Mouse (Mus musculus) forebrain, embryonic 12.5 days (tissue): ENCODE results near the gene Glg1. TPM values are rescaled to one million over a fixed set of nuclear protein-coding genes. Genes with fewer than 3 reads are reported as not detected.
"Not testable (repeated sequence)": the region's sequence is repeated elsewhere in the genome, so short reads cannot be mapped to it uniquely, and the experiment has no call there.

Experiments used
- ATAC-seq: fragments of 200-750 bp; cut with Nextera tagmentation; 2 replicates; pipeline ENCODE4 v1.8.0; 2017; ENCODE audit warnings: moderate TSS enrichment; ENCODE audit not compliant: low FRiP score
- H3K27ac ChIP-seq: fragments of 300-500 bp; sonication (generic); 2 replicates; pipeline ENCODE4 v1.5.1; 2016; ENCODE audit warnings: mild to moderate bottlenecking
- H3K27me3 ChIP-seq: fragments of 300-500 bp; sonication (generic); 2 replicates; pipeline ENCODE4 v1.6.1; 2016; ENCODE audit warnings: mild to moderate bottlenecking
- H3K36me3 ChIP-seq: fragments of 300-500 bp; sonication (generic); replicated peaks from 2 replicates; pipeline ENCODE4 v1.6.1; 2016; ENCODE audit warnings: mild to moderate bottlenecking
- H3K4me1 ChIP-seq: fragments of 300-500 bp; sonication (generic); 2 replicates; pipeline ENCODE4 v1.6.1; 2016
- H3K4me2 ChIP-seq: fragments of 300-500 bp; sonication (generic); 2 replicates; pipeline ENCODE4 v1.6.1; 2016; ENCODE audit warnings: mild to moderate bottlenecking, moderate library complexity
- H3K4me3 ChIP-seq: fragments of 300-500 bp; sonication (generic); replicated peaks from 2 replicates; pipeline ENCODE4 v1.5.1; 2016; ENCODE audit warnings: mild to moderate bottlenecking
- H3K9ac ChIP-seq: fragments of 300-500 bp; sonication (generic); 2 replicates; pipeline ENCODE4 v1.6.1; 2016; ENCODE audit warnings: mild to moderate bottlenecking
- H3K9me3 ChIP-seq: fragments of 300-500 bp; sonication (generic); 2 replicates; pipeline ENCODE4 v1.6.1; 2016
- WGBS: fragments of 180-500 bp; shearing (Covaris S2); methylation state at CpG from one replicate; pipeline ENCODE4 v1.1.7; 2016; 5-methylcytosine and 5-hydroxymethylcytosine counted together
- polyA plus RNA-seq: library from polyadenylated mRNA; unstranded; fragments of >200 nt; fragmentation: Nextera tagmentation; extraction: Ambion mirVana; gene quantifications from 2 replicates; pipeline ENCODE4 v1.2.1, GENCODE M21; 2016

Gene Glg1
- polyA plus RNA-seq = 83.6 and 89.6 TPM in 2 replicates

- peaks cover 10% of the 10 kb centered on the region; the same call in 1 of the 2 replicates for H3K36me3 ChIP-seq
- H3K9me3 ChIP-seq = no peaks in the 10 kb centered on the region
- H3K4me3 ChIP-seq = peak within 1 kb of the TSS; percentile 88
- peak within 1 kb of the TSS; percentile 98 for H3K27ac ChIP-seq
- ATAC-seq = peak; percentile 94
- H3K27me3 ChIP-seq = 0 out of 2 replicates have a peak, but pooled peaks cover 4% of the 10 kb centered on the region
- peak within 1 kb of the TSS; percentile 93 for H3K9ac ChIP-seq
- H3K4me1 ChIP-seq = peaks cover 7% of the 10 kb centered on the region
- H3K4me2 ChIP-seq = peak within 1 kb of the TSS; percentile 64
- under 1% methylated on average over 69 of the region's 76 CpGs for WGBS
Measured at GRCm38 (mm10) chr8:111258631-111259407, at the start of gene Glg1. Glg1 (minus strand) TSS chr8:111259216.

- Histone ChIP-seq H3K4me1 (no peaks in the 10 kb centered on the region), H3K36me3 (no peaks in the 10 kb centered on the region), H3K4me3 (no peak overlapping the region), H3K27ac (no peak overlapping the region), H3K27me3 (no peaks in the 10 kb centered on the region), H3K4me2 (no peak overlapping the region), H3K9me3 (no peaks in the 10 kb centered on the region), H3K9ac (no peak overlapping the region)
- ATAC-seq = no peak
- WGBS = 27% methylated on average over 5 of the region's 5 CpGs
Measured at GRCm38 (mm10) chr8:111305031-111305730, 46.2 kb upstream of the Glg1 start.

DNA sequence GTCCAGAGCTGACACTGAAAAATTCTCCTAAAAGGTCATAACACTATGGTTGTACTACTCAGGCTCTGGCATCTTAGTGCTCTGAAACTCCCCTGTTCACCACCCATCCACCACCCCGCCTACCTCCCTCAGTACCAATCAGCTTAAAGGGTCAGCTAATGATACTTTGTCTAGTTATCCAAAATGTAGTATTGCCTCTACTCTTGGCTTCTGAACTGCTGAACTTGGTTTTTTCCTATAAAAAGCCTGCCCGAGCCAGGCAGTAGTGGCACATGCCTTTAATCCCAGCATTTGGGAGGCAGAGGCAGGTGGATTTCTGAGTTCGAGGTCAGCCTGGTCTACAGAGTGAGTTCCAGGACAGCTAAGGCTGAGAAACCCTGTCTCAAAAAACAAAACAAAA, 45.3 kb upstream of the Glg1 start:
- Histone ChIP-seq H3K4me3 (no peak overlapping the region), H3K9ac (no peak overlapping the region), H3K9me3 (no peaks in the 10 kb centered on the region), H3K27me3 (no peaks in the 10 kb centered on the region), H3K36me3 (no peaks in the 10 kb centered on the region), H3K27ac (no peak overlapping the region), H3K4me1 (peaks cover under 1% of the 10 kb centered on the region; the same call in 1 of the 2 replicates), H3K4me2 (no peak overlapping the region)
- ATAC-seq = no peak
- WGBS = 87% methylated on average over 3 of the region's 3 CpGs

- ATAC-seq = not testable (repeated sequence)
- 86% methylated on average over 5 of the region's 5 CpGs for WGBS
Measured at GRCm38 (mm10) chr8:111303076-111303803, 44.2 kb upstream of the Glg1 start.

DNA sequence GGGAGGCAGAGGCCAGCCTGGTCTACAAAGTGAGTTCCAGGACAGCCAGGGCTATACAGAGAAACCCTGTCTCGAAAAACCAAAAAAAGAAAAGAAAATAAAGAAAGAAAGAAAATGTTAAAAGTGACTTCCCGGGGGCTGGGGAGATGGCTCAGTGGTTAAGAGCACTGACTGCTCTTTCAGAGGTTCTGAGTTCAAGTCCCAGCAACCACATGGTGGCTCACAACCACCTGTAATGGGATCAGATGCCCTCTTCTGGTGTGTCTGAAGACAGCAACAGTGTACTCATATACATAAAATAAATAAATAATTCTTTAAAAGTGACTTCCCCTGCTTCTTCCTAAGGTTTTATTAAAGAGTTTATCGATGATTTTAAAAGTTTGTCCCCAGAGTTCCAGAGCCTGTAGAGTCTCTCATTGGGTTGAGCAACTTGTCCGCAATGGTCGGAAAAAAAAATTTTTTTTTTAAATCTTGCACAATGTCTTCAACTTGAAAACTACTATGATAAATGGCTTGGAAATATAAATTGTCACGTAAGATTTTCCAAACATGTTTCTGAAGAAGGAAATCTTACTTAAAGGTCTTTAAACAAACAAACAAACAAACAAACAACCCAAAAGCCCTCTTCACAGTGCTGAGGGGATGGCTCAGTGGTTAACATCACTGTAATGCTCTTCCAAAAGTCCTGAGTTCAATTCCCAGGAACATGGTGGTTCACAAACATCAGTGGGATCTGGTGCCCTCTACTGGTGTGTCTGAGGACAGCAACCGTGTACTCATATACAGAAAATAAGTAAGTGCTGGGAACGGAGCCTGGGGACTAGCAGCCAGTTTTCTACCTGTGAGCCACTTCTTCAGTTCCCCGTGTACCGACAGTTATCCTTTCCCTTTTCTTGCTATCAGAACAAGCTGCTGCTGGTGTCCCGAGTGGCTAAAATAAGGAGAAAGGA, 41.9 kb upstream of the Glg1 start:
- ATAC-seq = no peak
- WGBS = 65% methylated on average over 11 of the region's 11 CpGs
- Histone ChIP-seq H3K9ac (no peak overlapping the region), H3K4me2 (peak overlapping the region; percentile 46), H3K27me3 (no peaks in the 10 kb centered on the region), H3K27ac (peak overlapping the region; percentile 80; the same call in 1 of the 2 replicates), H3K36me3 (peaks cover 12% of the 10 kb centered on the region), H3K4me1 (peaks cover 11% of the 10 kb centered on the region), H3K4me3 (peak overlapping the region; percentile 94), H3K9me3 (no peaks in the 10 kb centered on the region)

More at GRCm38 (mm10) chr8:111303076-111303803, 44.2 kb upstream of the Glg1 start:
- H3K27ac ChIP-seq, H3K9me3 ChIP-seq, H3K4me2 ChIP-seq, H3K4me3 ChIP-seq, H3K4me1 ChIP-seq, H3K9ac ChIP-seq, H3K36me3 ChIP-seq, H3K27me3 ChIP-seq: not testable (repeated sequence)

DNA sequence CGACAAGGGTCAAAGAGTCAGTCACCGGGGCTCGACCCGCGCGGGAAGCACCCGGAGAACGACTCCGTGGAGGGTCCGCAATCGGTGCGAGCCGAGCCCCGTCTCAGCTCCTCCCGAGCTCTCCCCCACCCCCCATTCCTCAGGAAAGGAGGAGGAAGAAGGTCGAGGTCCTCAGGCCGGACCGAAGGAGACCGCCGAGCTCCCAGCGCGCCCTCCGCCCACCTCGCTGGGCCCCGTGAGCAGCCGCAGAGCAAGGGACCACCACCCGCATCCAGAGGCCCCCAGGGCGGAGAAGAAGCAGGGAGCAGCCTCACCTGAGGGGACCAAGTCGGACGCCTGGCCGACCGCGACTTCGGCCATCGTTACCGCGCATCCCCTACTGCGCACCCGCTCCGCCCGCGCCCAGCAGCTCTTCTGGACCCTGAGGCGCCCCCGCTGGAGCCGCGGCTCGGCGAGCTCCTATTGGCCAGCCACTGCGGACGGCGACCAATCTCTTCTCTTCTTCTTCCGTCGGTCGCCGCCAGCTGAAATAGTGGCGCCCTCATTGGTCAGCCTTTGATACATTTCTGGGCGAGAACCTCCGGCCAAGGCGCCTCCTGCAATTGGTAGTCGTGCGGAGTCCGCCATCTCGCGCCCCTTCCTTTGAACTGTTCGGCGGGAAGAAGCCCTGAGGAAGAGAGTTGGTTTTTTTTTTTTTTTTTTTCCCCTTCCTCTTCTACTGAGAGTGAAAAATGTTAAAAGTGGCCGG, 41.0 kb upstream of the Glg1 start, which contains the start of gene Rfwd3:
Rfwd3 (minus strand) TSS at position 402 of the 748 bp plus-strand sequence.
- Histone ChIP-seq H3K27me3 (no peaks in the 10 kb centered on the region), H3K36me3 (peaks cover 19% of the 10 kb centered on the region), H3K9ac (peak within 1 kb of the TSS; percentile 92), H3K4me3 (peak within 1 kb of the TSS; percentile 94), H3K9me3 (no peaks in the 10 kb centered on the region), H3K4me1 (peaks cover 11% of the 10 kb centered on the region), H3K27ac (peak within 1 kb of the TSS; percentile 92), H3K4me2 (peak within 1 kb of the TSS; percentile 67)
- ATAC-seq = peak; percentile 99
- under 1% methylated on average over 67 of the region's 67 CpGs for WGBS

- ATAC-seq = peak; percentile 10; the same call in 1 of the 2 replicates
- peak overlapping the region; percentile 92 for H3K9ac ChIP-seq
- peak overlapping the region; percentile 67 for H3K4me2 ChIP-seq
- H3K27me3 ChIP-seq = no peaks in the 10 kb centered on the region
- peak overlapping the region; percentile 94 for H3K4me3 ChIP-seq
- no peaks in the 10 kb centered on the region for H3K9me3 ChIP-seq
- WGBS = under 1% methylated on average over 28 of the region's 28 CpGs
- H3K4me1 ChIP-seq = peaks cover 11% of the 10 kb centered on the region
- H3K27ac ChIP-seq = peak overlapping the region; percentile 92
- peaks cover 24% of the 10 kb centered on the region for H3K36me3 ChIP-seq
Measured at GRCm38 (mm10) chr8:111299363-111299820, 40.4 kb upstream of the Glg1 start.

DNA sequence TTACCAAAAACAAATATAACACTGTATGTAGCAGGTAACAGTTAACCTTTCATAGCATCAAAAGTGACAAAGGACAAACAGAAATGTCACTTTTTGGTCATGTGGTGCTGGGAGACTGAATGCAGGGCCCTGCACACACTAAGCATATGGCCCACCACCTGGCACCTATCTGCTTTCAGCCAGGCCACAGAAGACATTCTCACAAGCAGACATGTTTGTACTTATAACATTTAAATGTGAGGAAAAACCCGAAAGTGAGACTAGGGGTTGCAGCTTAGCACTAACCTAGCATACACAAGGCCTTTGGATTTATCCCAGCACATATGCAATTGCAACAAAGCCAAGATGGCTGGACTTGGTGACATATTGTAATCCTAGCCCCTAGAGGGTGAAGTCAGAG, 39.0 kb upstream of the Glg1 start:
- Histone ChIP-seq H3K4me2 (peak overlapping the region; percentile 67), H3K4me1 (peaks cover 11% of the 10 kb centered on the region), H3K36me3 (peaks cover 38% of the 10 kb centered on the region), H3K27ac (no peak overlapping the region), H3K9ac (no peak overlapping the region), H3K4me3 (peak overlapping the region; percentile 4; the same call in 1 of the 2 replicates), H3K27me3 (no peaks in the 10 kb centered on the region), H3K9me3 (no peaks in the 10 kb centered on the region)
- 80% methylated on average over 1 of the region's 1 CpGs for WGBS
- no peak for ATAC-seq

DNA sequence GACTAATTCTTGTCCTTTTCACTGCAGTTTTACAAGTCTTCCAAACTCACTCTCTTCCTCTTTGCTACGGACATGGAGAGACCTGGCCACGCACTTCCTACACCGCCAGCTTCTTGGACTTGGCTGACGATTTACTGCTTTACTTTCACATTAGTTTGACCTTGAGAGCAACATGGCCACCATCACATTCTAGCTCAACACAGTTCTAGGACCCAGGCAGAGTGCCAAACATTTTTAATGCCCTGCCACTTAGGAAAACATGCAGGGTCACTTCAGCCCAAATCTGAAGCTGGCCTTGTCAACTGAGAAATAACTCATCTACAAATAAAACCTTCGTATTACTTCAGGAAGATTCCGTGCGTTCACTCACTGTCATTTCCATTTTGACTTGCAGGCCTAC, 32.7 kb upstream of the Glg1 start:
- Histone ChIP-seq H3K9ac (no peak overlapping the region), H3K36me3 (peaks cover 91% of the 10 kb centered on the region), H3K9me3 (no peaks in the 10 kb centered on the region), H3K27me3 (no peaks in the 10 kb centered on the region), H3K27ac (no peak overlapping the region), H3K4me1 (no peaks in the 10 kb centered on the region), H3K4me2 (no peak overlapping the region), H3K4me3 (no peak overlapping the region)
- 98% methylated on average over 7 of the region's 7 CpGs for WGBS
- ATAC-seq = no peak

- ATAC-seq = no peak
- no peak overlapping the region for H3K9ac ChIP-seq
- no peak overlapping the region for H3K4me2 ChIP-seq
- H3K4me3 ChIP-seq = no peak overlapping the region
- H3K27me3 ChIP-seq = no peaks in the 10 kb centered on the region
- peaks cover 93% of the 10 kb centered on the region for H3K36me3 ChIP-seq
- H3K4me1 ChIP-seq = no peaks in the 10 kb centered on the region
- H3K27ac ChIP-seq = no peak overlapping the region
- no peaks in the 10 kb centered on the region for H3K9me3 ChIP-seq
- WGBS = 98% methylated on average over 7 of the region's 7 CpGs
Measured at GRCm38 (mm10) chr8:111290586-111290985, 31.6 kb upstream of the Glg1 start.

DNA sequence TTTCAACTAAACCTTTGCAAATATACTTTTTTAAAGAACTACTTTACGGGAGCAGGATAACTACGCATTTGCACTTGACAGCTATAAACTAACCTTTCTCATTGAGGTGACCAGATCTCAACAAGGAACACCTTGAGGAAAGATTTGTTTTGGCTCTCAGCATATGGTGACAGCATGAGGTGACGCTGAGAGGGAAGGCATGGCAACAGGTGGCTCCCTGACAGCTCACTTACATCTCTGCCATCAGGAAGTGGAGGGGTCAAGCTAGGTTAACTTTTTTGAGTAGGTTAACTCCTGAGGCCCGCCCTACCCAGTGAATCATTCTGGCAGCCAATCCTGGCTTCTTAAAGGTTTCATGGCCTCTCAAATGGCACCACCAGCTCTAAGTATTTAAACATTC, 26.6 kb upstream of the Glg1 start:
- Histone ChIP-seq H3K4me3 (no peak overlapping the region), H3K4me2 (no peak overlapping the region), H3K9ac (no peak overlapping the region), H3K27ac (no peak overlapping the region), H3K9me3 (no peaks in the 10 kb centered on the region), H3K4me1 (no peaks in the 10 kb centered on the region), H3K36me3 (peaks cover 84% of the 10 kb centered on the region), H3K27me3 (no peaks in the 10 kb centered on the region)
- ATAC-seq = no peak
- 92% methylated on average over 4 of the region's 4 CpGs for WGBS
